Mouse (Mus musculus) embryonic facial prominence, embryonic 11.5 days (tissue): Measurements from ENCODE around the gene Pip4k2a. TPM values are rescaled to one million over a fixed set of nuclear protein-coding genes. Genes with fewer than 3 reads are reported as not detected.
A peak's percentile ranks its signal among the peaks of the same experiment; 100 is the strongest.

Experiments
- ATAC-seq: fragments of 200-750 bp; cut with Nextera tagmentation; replicated peaks from 2 replicates; pipeline ENCODE4 v1.8.0; 2017; ENCODE audit warnings: low read depth; ENCODE audit not compliant: insufficient number of reproducible peaks, low FRiP score, low TSS enrichment
- DNase-seq: peaks from one replicate; pipeline ENCODE4 v3.0.0-alpha.2; 2015; ENCODE audit warnings: low spot score
- H3K27ac ChIP-seq: fragments of 300-500 bp; sonication (generic); replicated peaks from 2 replicates; pipeline ENCODE4 v1.5.1; 2014; ENCODE audit warnings: mild to moderate bottlenecking, low read depth, low read length, control low read depth
- H3K27me3 ChIP-seq: fragments of 300-500 bp; sonication (generic); 2 replicates; pipeline ENCODE4 v1.6.1; 2014; ENCODE audit warnings: mild to moderate bottlenecking, low read length, moderate library complexity, mixed read lengths; ENCODE audit not compliant: control insufficient read depth, insufficient read depth
- H3K36me3 ChIP-seq: fragments of 300-500 bp; sonication (generic); replicated peaks from 2 replicates; pipeline ENCODE4 v1.6.1; 2014; ENCODE audit warnings: low read depth, mild to moderate bottlenecking, low read length, moderate library complexity, mixed read lengths; ENCODE audit not compliant: control insufficient read depth, insufficient read depth
- H3K4me1 ChIP-seq: fragments of 300-500 bp; sonication (generic); 2 replicates; pipeline ENCODE4 v1.6.1; 2014; ENCODE audit warnings: low read length, mixed read lengths; ENCODE audit not compliant: control insufficient read depth, insufficient read depth
- H3K4me2 ChIP-seq: fragments of 300-500 bp; sonication (generic); 2 replicates; pipeline ENCODE4 v1.6.1; 2014; ENCODE audit warnings: low read depth, mild to moderate bottlenecking, control low read depth, low read length, moderate library complexity
- H3K4me3 ChIP-seq: fragments of 300-500 bp; sonication (generic); 2 replicates; pipeline ENCODE4 v1.5.1; 2014; ENCODE audit warnings: low read depth, low read length, control low read depth
- H3K9ac ChIP-seq: fragments of 300-500 bp; sonication (generic); replicated peaks from 2 replicates; pipeline ENCODE4 v1.6.1; 2014; ENCODE audit warnings: mild to moderate bottlenecking, control low read depth, low read length
- H3K9me3 ChIP-seq: fragments of 300-500 bp; sonication (generic); replicated peaks from 2 replicates; pipeline ENCODE4 v1.6.1; 2016; ENCODE audit warnings: mild to moderate bottlenecking, low read length, inconsistent platforms, mixed read lengths; ENCODE audit not compliant: control insufficient read depth
- WGBS: fragments of 180-500 bp; shearing (Covaris S2); extraction: QIAGEN DNeasy Blood & Tissue Kit; methylation state at CpG from one replicate; pipeline ENCODE4 v1.1.7; 2014; 5-methylcytosine and 5-hydroxymethylcytosine counted together
- polyA plus RNA-seq: library from polyadenylated mRNA; unstranded; fragments of >200 nt; fragmentation: Nextera tagmentation; extraction: Ambion mirVana; gene quantifications from 2 replicates; pipeline ENCODE4 v1.2.1, GENCODE M21; 2014

The Pip4k2a gene
- polyA plus RNA-seq, 1 experiment from 2014 or later: 9.7 TPM

- Histone ChIP-seq H3K9ac (no peak overlapping the region), H3K27me3 (no peaks in the 10 kb centered on the region), H3K4me2 (no peak overlapping the region), H3K4me1 (no peaks in the 10 kb centered on the region), H3K4me3 (no peak overlapping the region), H3K36me3 (no peaks in the 10 kb centered on the region), H3K9me3 (no peaks in the 10 kb centered on the region), H3K27ac (no peak overlapping the region)
- DNase-seq (no peak), ATAC-seq (no peak)
- 97% methylated on average over 2 of the region's 2 CpGs for WGBS
These were observed 32.0 kb downstream of the Pip4k2a start for GRCm38 (mm10) chr2:18965950-18966349.

- no peak for ATAC-seq
- no peak for DNase-seq
- WGBS: 60% methylated on average over 3 of the region's 3 CpGs
These were observed 32.8 kb downstream of the Pip4k2a start for GRCm38 (mm10) chr2:18965108-18965507.

GRCm38 (mm10) chr2:18963286-18964040, 34.5 kb downstream of the Pip4k2a start:
- no peaks in the 10 kb centered on the region for H3K9me3 ChIP-seq
- no peaks in the 10 kb centered on the region for H3K4me1 ChIP-seq
- WGBS: 74% methylated on average over 13 of the region's 13 CpGs
- no peak overlapping the region for H3K9ac ChIP-seq
- ATAC-seq: no peak
- no peak overlapping the region for H3K4me2 ChIP-seq
- no peaks in the 10 kb centered on the region for H3K36me3 ChIP-seq
- no peak overlapping the region for H3K4me3 ChIP-seq
- H3K27me3 ChIP-seq: no peaks in the 10 kb centered on the region
- DNase-seq: no peak
- no peak overlapping the region for H3K27ac ChIP-seq

More at GRCm38 (mm10) chr2:18965108-18965507, 32.8 kb downstream of the Pip4k2a start:
- Histone ChIP-seq H3K27ac (no peak overlapping the region), H3K4me3 (no peak overlapping the region), H3K9ac (no peak overlapping the region), H3K4me2 (no peak overlapping the region), H3K4me1 (no peaks in the 10 kb centered on the region), H3K36me3 (no peaks in the 10 kb centered on the region), H3K9me3 (no peaks in the 10 kb centered on the region), H3K27me3 (no peaks in the 10 kb centered on the region)

- H3K4me1 ChIP-seq: no peaks in the 10 kb centered on the region
These were observed 35.4 kb downstream of the Pip4k2a start for GRCm38 (mm10) chr2:18962502-18962901.

GRCm38 (mm10) chr2:18960376-18960973, 37.5 kb downstream of the Pip4k2a start:
- ATAC-seq: peak; percentile 69; the same call in 1 of the 2 replicates
- WGBS: 41% methylated on average over 7 of the region's 7 CpGs

More at GRCm38 (mm10) chr2:18962502-18962901, 35.4 kb downstream of the Pip4k2a start:
- Histone ChIP-seq H3K4me3 (no peak overlapping the region), H3K27ac (no peak overlapping the region), H3K27me3 (no peaks in the 10 kb centered on the region), H3K9me3 (no peaks in the 10 kb centered on the region), H3K36me3 (no peaks in the 10 kb centered on the region), H3K9ac (no peak overlapping the region), H3K4me2 (no peak overlapping the region)
- no peak for ATAC-seq
- no peak for DNase-seq
- 72% methylated on average over 3 of the region's 3 CpGs for WGBS

GRCm38 (mm10) chr2:18959558-18959957, 38.4 kb downstream of the Pip4k2a start:
- Histone ChIP-seq H3K4me1 (no peaks in the 10 kb centered on the region), H3K9ac (no peak overlapping the region), H3K9me3 (no peaks in the 10 kb centered on the region), H3K4me3 (no peak overlapping the region), H3K4me2 (no peak overlapping the region), H3K27ac (no peak overlapping the region), H3K36me3 (no peaks in the 10 kb centered on the region), H3K27me3 (no peaks in the 10 kb centered on the region)
- DNase-seq: no peak
- 86% methylated on average over 5 of the region's 5 CpGs for WGBS
- no peak for ATAC-seq

More at GRCm38 (mm10) chr2:18960376-18960973, 37.5 kb downstream of the Pip4k2a start:
- H3K4me3 ChIP-seq: no peak overlapping the region
- H3K9ac ChIP-seq: no peak overlapping the region
- no peaks in the 10 kb centered on the region for H3K9me3 ChIP-seq
- H3K36me3 ChIP-seq: no peaks in the 10 kb centered on the region
- peak; percentile 25 for DNase-seq
- H3K27me3 ChIP-seq: no peaks in the 10 kb centered on the region
- H3K4me2 ChIP-seq: no peak overlapping the region
- H3K27ac ChIP-seq: no peak overlapping the region
- H3K4me1 ChIP-seq: no peaks in the 10 kb centered on the region

GRCm38 (mm10) chr2:18959008-18959407, 38.9 kb downstream of the Pip4k2a start:
- Histone ChIP-seq H3K27ac (no peak overlapping the region), H3K4me2 (no peak overlapping the region), H3K36me3 (no peaks in the 10 kb centered on the region), H3K9ac (no peak overlapping the region), H3K27me3 (no peaks in the 10 kb centered on the region), H3K4me3 (no peak overlapping the region), H3K4me1 (no peaks in the 10 kb centered on the region), H3K9me3 (no peaks in the 10 kb centered on the region)
- 92% methylated on average over 6 of the region's 6 CpGs for WGBS
- DNase-seq (no peak), ATAC-seq (no peak)

- no peak overlapping the region for H3K4me3 ChIP-seq
- no peak overlapping the region for H3K9ac ChIP-seq
- ATAC-seq (no peak), DNase-seq (no peak)
- no peaks in the 10 kb centered on the region for H3K9me3 ChIP-seq
- no peaks in the 10 kb centered on the region for H3K4me1 ChIP-seq
- no peaks in the 10 kb centered on the region for H3K36me3 ChIP-seq
- H3K27ac ChIP-seq: no peak overlapping the region
- no peak overlapping the region for H3K4me2 ChIP-seq
- H3K27me3 ChIP-seq: no peaks in the 10 kb centered on the region
- 91% methylated on average over 5 of the region's 5 CpGs for WGBS
These were observed 39.4 kb downstream of the Pip4k2a start for GRCm38 (mm10) chr2:18958501-18958900.
